Mouse (Mus musculus): ENCODE measurements around the gene Kcnj10.

Kcnj10 gene

GRCm38 (mm10) chr1:172387246-172387645, 46.2 kb downstream of the Kcnj10 start:
- DNase-seq: no peak

GRCm38 (mm10) chr1:172390769-172391168, 49.8 kb downstream of the Kcnj10 start:
- DNase-seq: no peak

- DNase-seq: no peak
Measured at GRCm38 (mm10) chr1:172391807-172392581, 51.0 kb downstream of the Kcnj10 start.

GRCm38 (mm10) chr1:172392643-172393170, 51.7 kb downstream of the Kcnj10 start:
- no peak for DNase-seq

GRCm38 (mm10) chr1:172393739-172394138, 52.7 kb downstream of the Kcnj10 start:
- no peak for DNase-seq

- no peak for DNase-seq
Measured at GRCm38 (mm10) chr1:172396996-172397752, 56.2 kb downstream of the Kcnj10 start.

GRCm38 (mm10) chr1:172406077-172406706, 65.2 kb downstream of the Kcnj10 start:
- DNase-seq: no peak

- DNase-seq: no peak
Measured at GRCm38 (mm10) chr1:172408996-172409395, 68.0 kb downstream of the Kcnj10 start.

GRCm38 (mm10) chr1:172409431-172409830, 68.4 kb downstream of the Kcnj10 start:
- DNase-seq: no peak

- peak; percentile 72 for DNase-seq
Measured at GRCm38 (mm10) chr1:172410806-172411205, 69.8 kb downstream of the Kcnj10 start.

GRCm38 (mm10) chr1:172412204-172412603, 71.2 kb downstream of the Kcnj10 start:
- DNase-seq: peak; percentile 76

GRCm38 (mm10) chr1:172413491-172414230, 72.7 kb downstream of the Kcnj10 start:
- DNase-seq: no peak

- no peak for DNase-seq
Measured at GRCm38 (mm10) chr1:172414231-172414585, 73.2 kb downstream of the Kcnj10 start.

- DNase-seq: no peak
Measured at GRCm38 (mm10) chr1:172415061-172415460, 74.1 kb downstream of the Kcnj10 start.

GRCm38 (mm10) chr1:172418173-172418572, 77.2 kb downstream of the Kcnj10 start:
- DNase-seq: no peak

GRCm38 (mm10) chr1:172418642-172419041, 77.6 kb downstream of the Kcnj10 start:
- no peak for DNase-seq

GRCm38 (mm10) chr1:172420181-172420580, 79.2 kb downstream of the Kcnj10 start:
- DNase-seq: no peak

- DNase-seq: no peak
Measured at GRCm38 (mm10) chr1:172423393-172423792, 82.4 kb downstream of the Kcnj10 start.

Data from kidney, adult 18-20 months (tissue).